Mouse (Mus musculus) cerebellum, postnatal 25 days (tissue): ENCODE results near the gene Olfr521.
A peak's percentile ranks its signal among the peaks of the same experiment; 100 is the strongest.
"Not testable (repeated sequence)": the region's sequence is repeated elsewhere in the genome, so short reads cannot be mapped to it uniquely, and the experiment has no call there.

ENCODE experiments used
- DNase-seq, 2 experiments: peaks; one replicate each; pipeline ENCODE4 v3.0.0; 2021; ENCODE audit warnings: mixed read lengths in 2 of 2

Olfr521 gene

DNA sequence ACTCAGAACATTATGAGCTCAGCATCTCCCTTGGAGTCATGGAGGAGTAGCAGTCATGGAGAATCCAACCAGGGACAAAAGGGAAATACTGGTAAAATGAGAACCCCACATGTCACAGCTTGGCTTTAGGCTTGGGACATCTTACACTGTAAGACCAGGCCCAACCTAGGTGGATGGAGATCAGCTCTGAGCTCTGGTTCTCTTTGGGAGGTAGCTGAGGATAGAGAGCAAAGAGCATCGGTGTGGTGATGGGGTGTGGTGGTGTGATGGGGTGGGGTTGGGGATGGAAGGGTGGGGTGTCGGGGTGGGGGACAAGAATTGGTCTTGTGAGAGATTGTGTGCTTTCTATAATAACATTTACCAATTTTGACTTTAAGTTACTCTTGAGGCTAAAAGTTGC, 47.5 kb downstream of the Olfr521 start:
- no peak for DNase-seq

DNA sequence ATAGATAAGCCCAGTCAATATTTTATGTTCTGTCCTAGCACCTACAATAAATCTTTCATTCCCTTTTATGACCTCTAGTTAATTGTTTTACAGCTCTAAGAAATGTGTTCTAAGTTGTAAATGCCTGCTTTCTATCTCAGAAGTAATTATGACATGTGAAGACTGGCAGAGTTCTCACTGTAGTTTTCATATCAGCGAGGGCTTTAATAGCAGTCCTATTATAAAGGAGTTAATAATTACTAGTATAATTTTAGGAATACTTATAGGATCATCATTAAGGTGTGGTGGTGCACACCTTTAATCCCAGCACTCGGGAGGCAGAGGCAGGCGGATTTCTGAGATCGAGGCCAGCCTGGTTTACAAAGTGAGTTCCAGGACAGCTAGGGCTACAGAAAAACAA, 48.4 kb downstream of the Olfr521 start:
- DNase-seq, result no peak

DNA sequence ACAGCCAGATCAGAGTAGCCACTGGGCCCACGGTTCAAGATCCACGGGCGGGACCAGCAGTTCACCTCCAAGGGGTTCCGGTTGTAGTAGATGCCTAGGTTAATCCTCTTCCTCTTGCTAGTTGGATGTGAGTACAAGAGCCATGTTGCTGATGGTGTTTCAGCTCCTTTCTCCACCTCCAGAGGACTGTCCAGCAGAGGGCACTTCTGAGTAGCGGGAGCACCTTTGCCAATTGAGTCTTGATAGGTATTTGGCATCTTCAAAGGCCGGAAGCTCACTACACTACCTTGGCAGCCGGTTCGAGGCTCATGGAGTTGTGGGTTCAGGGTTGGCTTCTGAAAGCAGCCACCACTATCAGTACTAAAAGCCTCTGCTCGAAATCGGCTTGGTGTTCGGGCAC, 50.1 kb downstream of the Olfr521 start:
- DNase-seq, result peak in 1 of 2 experiments; percentile 48

DNA sequence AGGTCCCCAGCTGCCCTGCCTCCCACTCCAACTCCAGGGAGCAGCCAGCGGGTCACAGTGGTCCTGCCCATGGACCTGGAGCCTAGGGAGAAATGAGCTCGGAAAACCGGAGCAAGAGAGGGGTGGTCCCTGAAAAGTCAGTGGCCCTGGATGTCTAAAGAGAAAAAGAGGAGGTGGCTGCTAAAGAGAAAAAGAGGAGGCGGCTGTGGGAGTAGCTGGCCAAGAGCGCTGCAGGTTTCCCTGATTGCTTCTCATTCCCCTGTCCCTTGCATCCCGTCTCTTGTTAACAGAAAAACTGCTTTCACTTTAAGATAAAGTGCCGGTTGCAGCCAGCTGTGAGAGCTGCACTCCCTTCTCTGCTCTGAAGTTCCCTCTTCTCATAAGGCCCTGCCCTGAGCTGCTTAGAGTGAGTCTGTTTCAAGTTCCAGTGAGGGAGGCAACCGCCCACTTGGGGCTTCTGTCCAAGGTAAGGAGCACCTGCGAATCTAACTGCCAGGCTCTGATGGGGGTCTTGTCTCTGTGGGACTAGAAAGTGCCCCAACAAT, 54.9 kb downstream of the Olfr521 start:
- not testable (repeated sequence) for DNase-seq
